Mouse (Mus musculus) lung, adult 2 months (tissue): ENCODE data around the gene Macrod2. TPM values are rescaled to one million over a fixed set of nuclear protein-coding genes. Genes with fewer than 3 reads are reported as not detected.

ENCODE experiments used
- DNase-seq: peaks from one replicate; pipeline ENCODE4 v3.0.0; 2022
- H3K4me1 ChIP-seq: fragments of 200-500 bp; 2 replicates; pipeline ENCODE4 v1.6.1; 2011; ENCODE audit warnings: low read length; ENCODE audit not compliant: control insufficient read depth, insufficient read depth
- H3K4me3 ChIP-seq: fragments of 200-500 bp; replicated peaks from 2 replicates; pipeline ENCODE3; 2011; ENCODE audit warnings: low read depth, mild to moderate bottlenecking, control low read depth, low read length; ENCODE audit errors: extremely low read depth
- CTCF ChIP-seq: fragments of 200-500 bp; IDR thresholded peaks from 2 replicates; pipeline ENCODE4 v1.5.1; 2011; ENCODE audit warnings: mild to moderate bottlenecking, low read length, control low read depth; ENCODE audit not compliant: insufficient read depth
- POLR2A ChIP-seq: fragments of 200-500 bp; IDR thresholded peaks from 2 replicates; pipeline ENCODE4 v1.6.1; 2011; ENCODE audit warnings: low read depth, mild to moderate bottlenecking, control low read depth, low read length, borderline replicate concordance; ENCODE audit errors: extremely low read depth
- WGBS: fragments of 180-500 bp; shearing (Covaris S2); methylation state at CpG from one replicate; pipeline ENCODE4 v1.1.7; 2018; 5-methylcytosine and 5-hydroxymethylcytosine counted together
- polyA plus RNA-seq: library from polyadenylated mRNA; depleted of rRNA; stranded (reverse); fragments of >200 nt; gene quantifications from 2 replicates; pipeline ENCODE4 v1.2.3, GENCODE M21; 2012

Gene Macrod2
- polyA plus RNA-seq, 1 experiment, result 2.6 TPM

- DNase-seq, result no peak
- 6% methylated on average over 2 of the region's 2 CpGs for WGBS
- Histone ChIP-seq H3K4me1 (no peaks in the 10 kb centered on the region; the same call in 1 of the 2 replicates), H3K4me3 (no peak overlapping the region)
- TF ChIP-seq CTCF (no peak), POLR2A (no peak)
Observed at GRCm38 (mm10) chr2:140819391-140820120, 424.4 kb downstream of the Macrod2 start.

- TF ChIP-seq POLR2A, result no peak
- no peak for TF ChIP-seq CTCF
- Histone ChIP-seq H3K4me3 (no peak overlapping the region), H3K4me1 (no peaks in the 10 kb centered on the region; the same call in 1 of the 2 replicates)
- 93% methylated on average over 3 of the region's 3 CpGs for WGBS
- no peak for DNase-seq
Observed at GRCm38 (mm10) chr2:140822378-140822777, 427.3 kb downstream of the Macrod2 start.

- H3K4me3 ChIP-seq, result no peak overlapping the region
- 64% methylated on average over 2 of the region's 2 CpGs for WGBS
- no peaks in the 10 kb centered on the region for H3K4me1 ChIP-seq
- TF ChIP-seq CTCF, result no peak
- TF ChIP-seq POLR2A, result no peak
- no peak for DNase-seq
Observed at GRCm38 (mm10) chr2:140826241-140826640, 431.1 kb downstream of the Macrod2 start.

GRCm38 (mm10) chr2:140828859-140829258 is 433.8 kb downstream of the Macrod2 start:
- no peak for DNase-seq

GRCm38 (mm10) chr2:140830086-140830485 is 435.0 kb downstream of the Macrod2 start:
- DNase-seq, result no peak
- Histone ChIP-seq H3K4me1 (no peaks in the 10 kb centered on the region), H3K4me3 (no peak overlapping the region)
- 73% methylated on average over 3 of the region's 3 CpGs for WGBS
- TF ChIP-seq POLR2A (no peak), CTCF (no peak)

More at GRCm38 (mm10) chr2:140828859-140829258, 433.8 kb downstream of the Macrod2 start:
- H3K4me1 ChIP-seq, result no peaks in the 10 kb centered on the region
- WGBS, result 68% methylated on average over 5 of the region's 5 CpGs
- TF ChIP-seq CTCF (no peak), POLR2A (no peak)
- no peak overlapping the region for H3K4me3 ChIP-seq

GRCm38 (mm10) chr2:140839371-140839770 is 444.3 kb downstream of the Macrod2 start:
- 61% methylated on average over 2 of the region's 2 CpGs for WGBS
- H3K4me1 ChIP-seq, result no peaks in the 10 kb centered on the region; the same call in 1 of the 2 replicates
- DNase-seq, result no peak
- TF ChIP-seq CTCF (no peak), POLR2A (no peak)
- H3K4me3 ChIP-seq, result no peak overlapping the region

GRCm38 (mm10) chr2:140839880-140840279 is 444.8 kb downstream of the Macrod2 start:
- WGBS, result 40% methylated on average over 3 of the region's 3 CpGs
- Histone ChIP-seq H3K4me3 (no peak overlapping the region), H3K4me1 (no peaks in the 10 kb centered on the region; the same call in 1 of the 2 replicates)
- TF ChIP-seq POLR2A (no peak), CTCF (no peak)
- DNase-seq, result peak; percentile 68

GRCm38 (mm10) chr2:140844030-140844429 is 448.9 kb downstream of the Macrod2 start:
- no peak for TF ChIP-seq CTCF
- TF ChIP-seq POLR2A, result no peak
- no peaks in the 10 kb centered on the region; the same call in 1 of the 2 replicates for H3K4me1 ChIP-seq
- H3K4me3 ChIP-seq, result no peak overlapping the region
- 65% methylated on average over 5 of the region's 5 CpGs for WGBS
- no peak for DNase-seq

- no peak for DNase-seq
- Histone ChIP-seq H3K4me3 (no peak overlapping the region), H3K4me1 (no peaks in the 10 kb centered on the region)
- 94% methylated on average over 5 of the region's 5 CpGs for WGBS
- TF ChIP-seq POLR2A, result no peak
- no peak for TF ChIP-seq CTCF
Observed at GRCm38 (mm10) chr2:140847817-140848428, 452.8 kb downstream of the Macrod2 start.

GRCm38 (mm10) chr2:140853538-140853937 is 458.4 kb downstream of the Macrod2 start:
- no peak for DNase-seq
- 62% methylated on average over 9 of the region's 9 CpGs for WGBS
- Histone ChIP-seq H3K4me3 (no peak overlapping the region), H3K4me1 (no peaks in the 10 kb centered on the region)
- TF ChIP-seq POLR2A, result no peak
- no peak for TF ChIP-seq CTCF

GRCm38 (mm10) chr2:140861356-140861755 is 466.2 kb downstream of the Macrod2 start:
- no peaks in the 10 kb centered on the region for H3K4me1 ChIP-seq
- H3K4me3 ChIP-seq, result no peak overlapping the region
- TF ChIP-seq POLR2A (no peak), CTCF (no peak)
- 62% methylated on average over 1 of the region's 1 CpGs for whole genome bisulfite sequencing
- no peak for DNase-seq
